13 mouse cellular contexts compared by ENCODE assay signal in the genomic region with DNA sequence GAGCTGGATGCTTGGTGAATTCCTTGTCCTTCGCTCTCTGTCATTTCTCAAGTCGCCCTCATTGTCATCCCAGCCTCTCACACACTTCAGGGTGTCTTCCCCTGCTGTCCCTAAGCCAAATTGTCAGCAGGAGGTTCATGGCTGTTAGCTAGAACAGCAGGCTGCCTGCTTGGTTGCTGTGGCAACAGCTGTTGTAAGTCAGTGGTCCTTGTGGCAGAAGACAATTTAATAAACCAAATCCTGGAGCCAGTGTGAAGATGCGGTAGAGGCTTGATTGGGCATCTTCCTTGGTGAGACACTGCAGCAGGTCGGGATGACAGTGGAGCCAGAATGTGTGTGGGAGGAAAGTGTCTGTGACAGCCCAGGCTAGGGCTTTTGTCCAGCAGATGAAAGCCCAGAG. TPM values are rescaled to one million over a fixed set of nuclear protein-coding genes. Genes with fewer than 3 reads are reported as not detected.
DNase-seq lines count a peak whose midpoint lies in the region; ATAC-seq and TF ChIP-seq lines count a peak whose summit lies in the region.
"Had no signal": no experiment of that assay in that cellular context is flagged by ENCODE, and none has a peak within 500 bp of the region (broad histone marks: within the 10 kb centered on the region; RNA-seq: fewer than 3 reads in every experiment).

No protein-coding gene starts in this region.

- no peak overlapping the region for H3K9ac ChIP-seq in forebrain, embryonic 13.5 days
- H3K9ac ChIP-seq in midbrain, embryonic 16.5 days (ENCODE audit: low read depth, low read length) = peak overlapping the region; percentile 7; the same call in 1 of the 2 replicates

- peak; percentile 62; the same call in 1 of the 2 replicates for ATAC-seq in forebrain, embryonic 13.5 days
- peak; percentile 57 for ATAC-seq in midbrain, embryonic 16.5 days
- ATAC-seq: inflammation-experienced regulatory T-cells, adult 6 months had no signal

- peak overlapping the region; percentile 54 for H3K27ac ChIP-seq in forebrain, embryonic 13.5 days
- peak overlapping the region; percentile 68 for H3K27ac ChIP-seq in midbrain, embryonic 16.5 days (ENCODE audit: low read length)
- H3K27ac ChIP-seq: heart, adult 2 months had no signal

- no peaks in the 10 kb centered on the region for H3K36me3 ChIP-seq in forebrain, embryonic 13.5 days (ENCODE audit: poor library complexity, severe bottlenecking)
- no peaks in the 10 kb centered on the region for H3K36me3 ChIP-seq in midbrain, embryonic 16.5 days (ENCODE audit: control insufficient read depth, insufficient read depth, low read length)

- no peak for TF ChIP-seq CTCF in brain, embryonic 14.5 days (IDR thresholded peaks at IDR 0.05; ENCODE audit: borderline replicate concordance, extremely low read depth, insufficient read depth, insufficient read length)

- DNase-seq in frontal cortex, adult 2 months (ENCODE audit: extremely low spot score in 1 of 2, low spot score in 1 of 2) = peak; percentile 28 to 51
- no peak for DNase-seq in frontal cortex, postnatal 10 days (ENCODE audit: low spot score in 2 of 2)
- peak; percentile 81 for DNase-seq in brain, embryonic 14.5 days (ENCODE audit: low read depth)
- no peak for DNase-seq in T-cell, adult 2 months (ENCODE audit: low spot score)
- no peak for DNase-seq in thymus, postnatal 14 days
- no peak for DNase-seq in adrenal gland, postnatal 36 days
- DNase-seq: heart, adult 2 months had no signal

- no peak overlapping the region for H3K4me3 ChIP-seq in forebrain, embryonic 13.5 days
- H3K4me3 ChIP-seq in midbrain, embryonic 16.5 days (ENCODE audit: low read depth, low read length) = no peak overlapping the region
- H3K4me3 ChIP-seq: erythroblast, embryonic 14.5 days; heart, adult 2 months had no signal

- H3K4me1 ChIP-seq in forebrain, embryonic 13.5 days = peaks cover 13% of the 10 kb centered on the region
- peaks cover 12% of the 10 kb centered on the region for H3K4me1 ChIP-seq in midbrain, embryonic 16.5 days (ENCODE audit: control insufficient read depth, insufficient read depth, low read length)

- 13% methylated on average over 4 of the region's 4 CpGs for WGBS in forebrain, embryonic 13.5 days
- 6% methylated on average over 4 of the region's 4 CpGs for WGBS in midbrain, embryonic 16.5 days

- H3K27me3 ChIP-seq in forebrain, embryonic 13.5 days = no peaks in the 10 kb centered on the region
- no peaks in the 10 kb centered on the region for H3K27me3 ChIP-seq in midbrain, embryonic 16.5 days (ENCODE audit: control insufficient read depth, insufficient read depth, low read depth, low read length)

- no peaks in the 10 kb centered on the region for H3K9me3 ChIP-seq in forebrain, embryonic 13.5 days (replicated peaks)
- H3K9me3 ChIP-seq in midbrain, embryonic 16.5 days (replicated peaks; ENCODE audit: control insufficient read depth, low read length, poor library complexity, severe bottlenecking) = no peaks in the 10 kb centered on the region

- TF ChIP-seq POLR2A in brain, embryonic 14.5 days (IDR thresholded peaks at IDR 0.05; ENCODE audit: borderline replicate concordance, extremely low read depth, insufficient read depth, insufficient read length, poor library complexity, severe bottlenecking) = no peak

- H3K4me2 ChIP-seq in forebrain, embryonic 13.5 days = 0 out of 2 replicates have a peak overlapping the region, but pooled peaks have one; percentile 4
- no peak overlapping the region for H3K4me2 ChIP-seq in midbrain, embryonic 16.5 days (ENCODE audit: low read length)

RNA-seq across cellular contexts. Expression of a gene that starts 27.2 kb away (rescaled TPM):
- polyA plus RNA-seq in frontal cortex, adult 2 months (2012; rRNA removed) = 40.3 and 43.6 TPM in 2 replicates
- polyA plus RNA-seq in brain, embryonic 14.5 days (2012; rRNA removed) = 13.2 and 28.1 TPM in 2 replicates
- 21.7 and 28.6 TPM in 2 replicates for polyA plus RNA-seq in forebrain, embryonic 13.5 days (2015; fragmentation: Nextera tagmentation; extraction: Ambion mirVana)
- polyA plus RNA-seq in midbrain, embryonic 16.5 days (2015; fragmentation: Nextera tagmentation; extraction: Ambion mirVana) = 41.8 and 43.3 TPM in 2 replicates
- total RNA-seq in adrenal gland, postnatal 36 days (2021) = 1 to 10 TPM; 7.1 to 8.8 TPM
- total RNA-seq: liver, adult 2 months had no signal
- polyA plus RNA-seq: C2C12 had no signal

Comparison
In these comparisons a context has a peak if more than half of its experiments do, and no peak if none do; other contexts are left out.
1. DNase-seq: peak in frontal cortex, adult 2 months (2 of 2) and brain, embryonic 14.5 days (single experiment); none in frontal cortex, postnatal 10 days (0 of 2), T-cell, adult 2 months (single experiment), thymus, postnatal 14 days (single experiment) and adrenal gland, postnatal 36 days (0 of 2).